Mouse (Mus musculus) CD4-positive helper T cell, adult 2 months (primary cell): ENCODE results near the gene Fam171a2.

Source experiments
- DNase-seq: peaks from one replicate; pipeline ENCODE4 v3.0.0-alpha.2; 2012; ENCODE audit warnings: low read depth, missing footprints, low spot score

Gene Fam171a2

DNA sequence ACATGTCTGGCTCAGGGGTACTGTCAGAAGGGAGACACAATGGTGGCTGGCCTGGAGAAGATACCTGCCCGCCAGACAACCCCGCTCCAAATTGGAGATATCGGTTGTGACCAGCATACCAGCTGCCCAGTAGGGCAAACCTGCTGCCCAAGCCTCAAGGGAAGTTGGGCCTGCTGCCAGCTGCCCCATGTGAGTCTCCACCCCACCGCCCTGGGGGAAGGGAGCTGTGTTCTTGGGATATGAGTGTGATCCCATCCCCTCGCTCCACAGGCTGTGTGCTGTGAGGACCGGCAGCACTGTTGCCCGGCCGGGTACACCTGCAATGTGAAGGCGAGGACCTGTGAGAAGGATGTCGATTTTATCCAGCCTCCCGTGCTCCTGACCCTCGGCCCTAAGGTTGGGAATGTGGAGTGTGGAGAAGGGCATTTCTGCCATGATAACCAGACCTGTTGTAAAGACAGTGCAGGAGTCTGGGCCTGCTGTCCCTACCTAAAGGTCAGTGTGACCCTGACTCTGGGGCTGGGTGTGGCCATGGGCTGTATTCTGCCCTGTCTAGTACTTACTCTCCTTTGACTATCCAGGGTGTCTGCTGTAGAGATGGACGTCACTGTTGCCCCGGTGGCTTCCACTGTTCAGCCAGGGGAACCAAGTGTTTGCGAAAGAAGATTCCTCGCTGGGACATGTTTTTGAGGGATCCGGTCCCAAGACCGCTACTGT lies 11.6 kb downstream of the Fam171a2 start:
- DNase-seq: no peak

DNA sequence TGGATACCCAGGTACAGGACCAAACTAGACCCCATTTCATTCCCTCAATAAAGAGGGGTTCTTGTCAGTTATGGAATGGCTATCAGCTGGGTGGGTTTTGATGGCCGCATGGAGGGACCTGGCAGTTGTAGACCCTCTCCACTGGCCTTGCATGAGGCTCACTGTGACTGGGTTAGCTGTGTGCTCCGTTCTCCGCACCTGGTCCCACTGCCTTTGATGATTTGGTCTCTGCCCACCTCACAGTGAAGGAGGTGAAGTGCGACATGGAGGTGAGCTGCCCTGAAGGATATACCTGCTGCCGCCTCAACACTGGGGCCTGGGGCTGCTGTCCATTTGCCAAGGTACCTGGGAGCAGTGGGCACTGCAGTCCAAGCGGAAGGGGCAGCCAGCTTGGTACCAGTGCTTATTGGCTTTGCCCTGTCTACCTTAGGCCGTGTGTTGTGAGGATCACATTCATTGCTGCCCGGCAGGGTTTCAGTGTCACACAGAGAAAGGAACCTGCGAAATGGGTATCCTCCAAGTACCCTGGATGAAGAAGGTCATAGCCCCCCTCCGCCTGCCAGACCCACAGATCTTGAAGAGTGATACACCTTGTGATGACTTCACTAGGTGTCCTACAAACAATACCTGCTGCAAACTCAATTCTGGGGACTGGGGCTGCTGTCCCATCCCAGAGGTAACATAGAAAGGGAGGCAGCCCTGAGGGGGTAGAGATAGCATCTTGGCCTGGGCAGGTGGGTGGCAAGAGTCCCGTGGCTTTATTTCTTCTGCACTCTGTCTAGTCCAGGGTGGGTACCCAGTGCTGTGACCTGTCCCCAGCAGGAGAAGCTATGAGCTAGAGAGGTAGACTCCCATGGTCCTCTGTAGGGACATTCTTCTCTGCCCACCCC lies 12.4 kb downstream of the Fam171a2 start:
- no peak for DNase-seq

DNA sequence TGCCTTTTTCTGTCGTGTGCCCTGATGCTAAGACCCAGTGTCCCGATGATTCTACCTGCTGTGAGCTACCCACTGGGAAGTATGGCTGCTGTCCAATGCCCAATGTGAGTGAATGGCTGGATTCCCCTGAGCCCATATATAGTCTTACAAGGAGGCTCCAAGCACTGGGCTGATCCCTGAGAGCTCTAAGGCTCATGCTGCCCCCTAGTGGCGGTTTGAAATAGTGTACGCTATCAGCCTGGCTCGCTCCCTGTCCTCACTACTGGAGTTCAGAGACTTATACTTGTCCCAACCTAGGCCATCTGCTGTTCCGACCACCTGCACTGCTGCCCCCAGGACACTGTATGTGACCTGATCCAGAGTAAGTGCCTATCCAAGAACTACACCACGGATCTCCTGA lies 13.1 kb downstream of the Fam171a2 start:
- peak; percentile 77 for DNase-seq

DNA sequence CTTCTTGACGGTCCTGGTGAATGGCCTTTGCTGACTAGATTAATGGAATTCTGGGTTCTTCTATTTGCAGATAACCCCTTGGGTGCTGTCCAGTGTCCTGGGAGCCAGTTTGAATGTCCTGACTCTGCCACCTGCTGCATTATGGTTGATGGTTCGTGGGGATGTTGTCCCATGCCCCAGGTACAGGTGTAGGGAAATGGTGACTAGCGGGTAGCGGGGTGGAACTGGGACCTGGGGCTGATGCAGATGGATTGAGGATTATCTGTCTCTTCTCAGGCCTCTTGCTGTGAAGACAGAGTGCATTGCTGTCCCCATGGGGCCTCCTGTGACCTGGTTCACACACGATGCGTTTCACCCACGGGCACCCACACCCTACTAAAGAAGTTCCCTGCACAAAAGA lies 13.6 kb downstream of the Fam171a2 start:
- no peak for DNase-seq

DNA sequence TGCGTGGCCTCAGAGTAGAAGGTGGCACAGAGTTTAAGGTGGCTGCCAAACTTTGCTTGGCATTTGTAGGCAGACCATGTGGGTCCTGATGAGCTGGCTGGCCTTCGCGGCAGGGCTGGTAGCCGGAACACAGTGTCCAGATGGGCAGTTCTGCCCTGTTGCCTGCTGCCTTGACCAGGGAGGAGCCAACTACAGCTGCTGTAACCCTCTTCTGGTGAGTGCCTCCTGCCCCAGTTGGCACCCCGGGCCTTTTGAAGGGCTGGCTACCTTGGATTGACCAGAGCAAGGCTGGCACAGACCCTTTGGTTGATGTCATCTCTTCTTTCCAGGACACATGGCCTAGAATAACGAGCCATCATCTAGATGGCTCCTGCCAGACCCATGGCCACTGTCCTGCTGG lies 14.6 kb downstream of the Fam171a2 start:
- no peak for DNase-seq

DNA sequence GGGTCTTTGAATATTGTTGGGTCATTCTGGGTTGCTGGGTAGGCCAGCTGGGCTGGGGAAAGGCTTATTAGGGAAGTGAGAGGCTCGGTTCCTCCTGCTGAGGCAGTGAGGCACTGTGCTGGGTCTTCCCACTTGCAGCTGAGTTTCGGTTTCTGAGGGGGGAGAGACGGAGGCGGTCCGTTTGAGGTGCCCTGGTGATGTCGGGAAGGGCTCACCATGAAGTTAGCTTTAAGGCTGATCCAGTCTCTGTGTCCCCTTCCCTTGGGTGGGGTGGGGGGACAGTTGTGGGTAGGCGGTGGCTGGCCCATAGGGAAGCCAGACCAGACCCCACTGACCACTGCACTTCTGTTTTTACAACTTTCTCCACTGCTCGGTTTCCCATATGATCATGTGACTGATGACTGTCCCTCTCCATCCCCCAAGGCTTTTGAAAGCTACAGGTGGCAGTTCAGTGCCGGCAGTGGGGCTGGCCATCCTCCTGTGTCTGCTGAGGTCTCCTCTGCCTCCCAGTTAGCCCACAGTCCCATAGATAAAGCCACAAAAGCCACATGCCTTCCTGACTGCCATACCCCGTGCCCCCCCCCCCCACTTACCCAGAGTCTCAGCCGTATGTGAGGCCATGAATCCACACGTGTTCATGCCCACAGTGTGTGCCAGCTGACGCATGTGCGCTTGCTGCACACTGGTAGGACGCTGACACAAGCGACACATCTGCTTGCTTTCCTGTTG lies 15.2 kb downstream of the Fam171a2 start:
- peak; percentile 59 for DNase-seq

DNA sequence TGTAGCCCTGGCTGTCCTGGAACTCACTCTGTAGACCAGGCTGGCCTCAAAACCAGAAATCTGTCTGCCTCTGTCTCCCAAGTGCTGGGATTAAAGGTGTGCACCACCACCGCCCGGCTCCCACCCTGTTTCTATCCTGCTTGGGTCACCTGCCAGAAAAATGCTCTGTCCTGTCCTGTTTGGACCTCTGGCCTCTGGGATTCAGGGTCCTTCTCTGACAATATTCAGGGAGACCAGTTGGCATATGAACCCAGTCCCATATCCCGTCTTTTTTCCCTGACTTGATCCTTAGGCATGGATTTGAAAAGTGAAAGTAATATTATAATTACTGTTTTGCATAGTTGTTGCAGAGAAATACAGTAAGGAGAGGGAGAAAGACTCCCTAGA lies 15.8 kb downstream of the Fam171a2 start:
- no peak for DNase-seq

DNA sequence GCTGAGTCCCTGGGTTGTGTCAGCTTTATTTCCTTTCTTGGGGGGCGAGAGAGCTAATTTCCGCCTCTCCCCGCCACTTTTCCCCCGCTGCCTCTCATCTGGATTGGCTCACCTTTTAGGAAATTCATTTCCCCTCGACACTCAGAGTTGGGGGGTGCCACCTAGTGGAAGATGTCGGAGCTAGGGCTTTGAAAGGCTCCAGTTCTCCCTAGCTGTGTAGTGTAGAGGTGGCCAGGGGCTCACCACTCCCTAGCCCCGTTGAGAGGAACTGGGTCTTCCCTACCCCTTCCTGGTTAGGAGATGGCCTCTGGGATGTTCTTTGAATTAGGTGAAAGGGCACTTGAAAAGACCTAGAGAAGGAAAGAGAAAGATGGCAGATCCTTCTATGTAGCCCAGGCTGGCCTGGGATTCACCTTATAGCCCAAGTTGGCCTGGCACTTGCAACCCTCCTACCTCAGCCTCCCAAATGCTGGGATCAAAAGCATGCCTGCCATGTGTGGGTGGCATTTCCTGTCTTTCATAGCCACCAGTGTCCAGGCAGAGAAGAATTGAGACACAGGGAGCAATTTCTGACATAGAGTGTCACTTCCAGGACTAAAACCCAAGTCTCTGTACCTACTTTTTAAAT lies 16.4 kb downstream of the Fam171a2 start:
- DNase-seq: peak; percentile 79

DNA sequence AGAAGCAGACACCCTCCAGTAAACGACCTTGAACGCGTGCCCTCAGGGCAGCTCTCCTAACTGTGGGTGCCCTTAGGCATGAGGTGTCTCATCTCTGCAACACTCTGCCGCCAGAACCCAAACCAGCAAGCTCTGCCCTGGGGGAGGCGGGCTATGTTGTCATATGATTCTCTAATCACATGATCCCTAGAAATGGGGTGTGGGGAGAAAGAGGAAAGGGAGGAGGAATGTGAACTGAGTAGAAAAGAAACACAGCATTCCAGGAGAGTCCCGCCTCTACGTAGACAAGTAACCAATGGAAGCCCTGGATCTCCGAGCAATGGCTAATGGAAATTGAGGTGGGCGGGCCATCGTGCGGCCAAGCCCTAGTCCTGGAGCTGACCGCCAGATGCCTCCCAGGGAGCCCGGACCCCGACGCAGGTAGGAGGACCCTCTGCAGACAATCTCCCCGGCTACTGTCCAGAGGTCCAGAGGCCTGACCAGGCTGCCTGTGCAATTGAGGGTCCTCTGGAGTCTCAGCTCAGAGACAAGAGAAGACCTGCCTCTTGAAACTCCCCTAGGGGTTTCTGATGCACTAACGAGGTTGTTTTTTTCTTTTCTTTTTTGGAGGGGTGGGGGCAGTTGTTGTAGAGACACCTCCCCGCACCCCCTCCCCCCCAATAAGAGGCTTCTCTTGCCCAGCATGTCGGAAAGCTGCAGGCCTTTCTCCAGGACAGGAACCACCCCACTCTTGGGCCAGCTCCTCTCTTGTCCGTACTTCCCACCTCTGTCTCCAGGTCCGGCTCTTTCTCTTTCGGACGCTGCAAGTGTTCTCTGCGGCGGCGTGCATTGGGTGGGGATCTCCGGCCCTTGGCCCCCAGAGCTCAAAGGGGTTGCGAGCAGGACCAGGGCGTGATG lies 17.1 kb downstream of the Fam171a2 start, which contains the start of gene Grn:
Gene Grn, plus strand, starts transcription at position 195 of the 897 bp plus-strand sequence.
- DNase-seq: peak; percentile 81

DNA sequence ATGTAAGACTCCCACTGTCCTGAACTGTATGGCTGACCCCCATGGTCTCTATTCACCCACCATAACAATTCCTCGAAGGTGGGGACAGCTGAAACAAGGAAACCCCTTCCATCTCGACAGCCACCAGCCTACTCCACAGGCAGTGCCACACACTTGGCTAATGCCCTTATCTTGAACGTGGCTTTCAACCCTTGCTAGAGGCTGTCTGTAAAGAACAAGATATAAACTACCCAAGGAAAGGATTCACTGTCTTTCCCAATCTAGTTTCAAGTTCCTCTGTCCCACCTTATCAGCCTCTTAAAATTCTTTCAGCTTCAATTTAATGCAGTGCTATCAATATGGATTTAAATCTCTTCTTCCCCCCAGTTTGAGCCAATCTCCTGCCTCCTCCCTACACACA lies 17.9 kb downstream of the Fam171a2 start:
- no peak for DNase-seq

DNA sequence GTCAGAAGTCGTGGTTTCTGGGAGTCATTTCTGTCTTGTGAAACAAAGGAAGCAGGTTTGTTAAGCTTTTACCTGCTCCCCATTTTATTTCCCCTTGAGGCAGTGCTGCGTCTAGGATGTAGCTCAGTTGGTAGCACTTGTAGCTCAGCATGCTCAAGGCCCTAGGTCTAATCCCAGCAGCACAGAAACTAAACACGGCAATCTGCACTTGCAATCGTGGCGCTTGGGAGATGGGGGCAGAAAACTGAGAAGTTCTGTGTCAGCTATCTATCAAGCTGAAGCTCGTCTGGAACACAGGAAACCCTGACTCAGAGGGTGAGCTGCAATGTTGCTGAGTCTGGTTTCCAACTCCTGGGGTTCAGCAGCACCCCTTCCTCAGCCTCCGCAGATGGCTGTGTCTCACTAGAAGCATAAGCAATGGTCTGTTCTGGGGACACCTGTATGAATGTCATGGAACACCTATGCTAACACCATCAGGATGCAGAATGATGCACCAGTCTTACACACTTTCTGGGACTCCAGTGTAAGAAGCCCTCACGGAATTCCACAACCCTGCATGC lies 18.4 kb downstream of the Fam171a2 start:
- no peak for DNase-seq

DNA sequence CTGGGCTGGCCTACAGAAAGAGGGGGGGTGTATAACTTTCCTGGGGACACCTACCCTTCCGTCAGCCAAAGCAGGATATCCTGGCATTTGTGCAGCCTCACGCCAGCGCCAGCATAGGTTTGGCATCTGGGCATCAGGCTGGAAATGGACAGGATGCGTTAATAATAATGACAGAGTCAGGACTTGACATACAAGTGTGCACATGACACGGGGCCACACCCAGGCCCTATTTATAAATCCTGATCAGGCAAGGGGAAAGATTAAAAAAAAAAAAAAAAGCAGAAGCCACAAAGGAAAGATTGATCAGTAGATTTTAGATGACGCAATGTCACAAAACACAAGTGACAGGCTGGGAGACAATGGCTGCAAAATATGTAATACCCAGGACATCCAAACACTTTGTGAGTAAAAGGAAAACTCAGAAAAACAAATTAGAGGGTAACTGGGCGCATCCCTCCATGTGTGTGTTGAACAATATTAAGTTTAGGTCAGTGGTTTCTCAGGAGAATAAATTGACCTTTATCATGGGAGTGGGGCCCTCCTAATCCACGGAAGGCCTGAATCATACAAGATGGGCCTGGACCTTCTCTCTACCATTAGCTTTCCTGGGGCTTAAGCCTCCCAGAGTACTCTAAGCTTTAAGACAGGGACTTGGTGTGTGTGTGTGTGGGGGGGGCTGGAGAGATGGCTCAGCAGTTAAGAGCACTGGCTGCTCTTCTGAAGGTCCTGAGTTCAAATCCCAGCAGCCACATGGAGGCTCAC lies 21.7 kb downstream of the Fam171a2 start:
- DNase-seq: no peak

DNA sequence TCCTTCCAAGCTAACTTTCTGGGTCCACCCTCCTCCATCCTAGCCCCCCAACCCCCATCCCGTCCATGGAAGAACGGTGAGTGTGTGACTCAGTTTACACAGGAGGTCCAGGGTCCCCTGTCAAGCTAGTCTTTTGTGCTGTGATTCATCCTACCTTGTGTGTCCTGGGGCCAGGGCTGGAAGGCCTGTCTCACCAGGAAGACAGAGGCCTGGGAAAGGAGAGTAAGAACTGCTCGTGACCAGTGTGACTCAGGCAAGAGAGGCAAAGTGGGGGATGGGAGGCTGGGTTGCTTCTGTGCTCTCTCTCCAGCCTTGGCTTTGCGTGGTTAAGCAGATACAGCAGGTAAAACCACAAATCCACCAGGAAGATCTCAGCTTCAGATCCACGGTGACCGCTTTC lies 22.8 kb downstream of the Fam171a2 start:
- no peak for DNase-seq

DNA sequence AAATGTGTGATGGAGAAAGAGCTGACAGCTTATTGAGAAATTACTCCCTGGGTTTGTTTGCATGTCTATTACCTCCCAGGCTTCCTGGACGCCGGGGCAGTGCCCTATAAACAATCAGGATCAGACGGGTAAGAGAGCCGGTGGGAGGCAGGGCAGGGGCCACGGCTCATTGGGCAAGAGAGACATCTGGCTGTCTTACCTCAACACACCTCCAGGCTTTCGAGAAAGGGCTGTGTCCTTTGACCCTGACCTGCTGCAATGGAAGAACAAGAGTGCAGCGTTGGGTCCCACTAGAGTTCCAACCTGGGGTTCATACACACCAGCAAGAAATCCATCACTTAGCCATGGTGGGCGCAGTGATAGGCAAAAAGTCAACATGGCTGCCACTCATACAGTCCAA lies 25.9 kb downstream of the Fam171a2 start:
- no peak for DNase-seq

DNA sequence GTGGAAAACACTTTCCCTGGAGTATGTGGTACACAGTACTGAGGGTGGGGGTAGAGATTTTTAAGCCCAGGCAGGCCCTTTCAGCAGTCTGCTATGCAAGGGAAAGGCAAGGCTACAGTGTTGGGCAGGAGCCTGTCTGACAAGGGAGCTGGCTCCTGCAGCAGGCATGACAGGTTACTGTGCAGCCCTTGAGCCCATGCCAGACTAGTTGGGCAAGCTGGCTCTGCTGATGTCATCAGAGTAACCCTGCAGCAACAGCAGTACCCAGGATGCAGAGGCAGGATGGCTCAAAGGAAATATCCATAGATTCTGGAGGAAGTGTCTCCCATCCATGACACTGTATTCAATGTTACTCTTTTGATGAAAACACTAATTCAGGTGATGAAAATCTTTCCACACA lies 28.6 kb downstream of the Fam171a2 start:
- no peak for DNase-seq

DNA sequence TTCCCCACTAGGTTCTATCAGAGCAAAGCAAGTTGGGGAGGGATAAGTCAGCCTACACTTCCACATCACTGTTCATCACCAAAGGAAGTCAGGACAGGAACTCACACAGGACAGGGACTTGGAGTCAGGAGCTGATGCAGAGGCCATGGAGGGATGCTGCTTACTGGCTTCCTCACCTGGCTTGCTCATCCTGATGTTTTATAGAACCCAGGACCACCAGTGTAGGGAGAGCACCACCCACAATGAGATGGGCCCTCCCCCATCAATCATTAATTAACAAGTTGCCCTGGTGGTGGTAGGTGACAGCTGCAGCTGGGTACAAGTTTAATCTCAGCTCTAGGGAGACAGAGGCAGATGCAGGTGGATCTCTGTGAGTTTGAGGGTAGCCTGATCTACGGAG lies 30.3 kb downstream of the Fam171a2 start:
- no peak for DNase-seq

DNA sequence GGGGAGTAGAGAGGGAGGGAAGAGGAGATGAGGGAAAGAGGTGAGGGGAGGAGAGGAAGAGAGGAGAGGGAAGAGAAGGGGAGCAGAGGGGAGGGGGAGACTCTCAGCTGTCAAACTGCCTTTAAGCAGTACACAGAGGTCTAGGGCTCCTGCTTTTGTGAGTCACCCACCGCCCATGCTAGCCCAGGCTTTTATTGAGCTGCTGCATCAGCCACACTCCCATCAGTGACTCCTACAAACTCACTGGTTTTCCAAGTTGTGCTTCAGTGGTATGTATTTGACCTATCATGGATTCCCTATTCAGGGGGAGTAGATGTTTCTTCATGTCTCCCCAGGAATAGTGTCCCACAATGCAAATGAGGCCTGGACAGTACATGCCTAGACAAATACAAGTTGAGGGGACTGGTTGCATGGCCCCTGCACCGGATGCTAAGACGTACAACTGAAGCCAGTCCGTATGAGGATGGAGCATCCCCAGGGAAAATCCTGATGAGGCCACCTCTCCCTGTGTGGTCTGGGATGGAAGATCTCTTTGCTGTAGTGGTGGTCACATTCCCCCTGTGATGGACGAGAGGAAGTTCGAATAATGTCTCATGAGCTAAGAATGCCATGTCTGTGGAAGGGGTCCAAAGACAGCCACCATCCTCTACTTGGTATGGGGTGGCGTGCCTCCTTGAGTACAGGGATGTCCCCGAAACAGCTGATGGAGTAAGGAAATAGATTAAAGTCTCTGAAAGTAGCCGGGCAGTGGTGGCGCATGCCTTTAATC lies 32.3 kb downstream of the Fam171a2 start:
- DNase-seq: no peak

DNA sequence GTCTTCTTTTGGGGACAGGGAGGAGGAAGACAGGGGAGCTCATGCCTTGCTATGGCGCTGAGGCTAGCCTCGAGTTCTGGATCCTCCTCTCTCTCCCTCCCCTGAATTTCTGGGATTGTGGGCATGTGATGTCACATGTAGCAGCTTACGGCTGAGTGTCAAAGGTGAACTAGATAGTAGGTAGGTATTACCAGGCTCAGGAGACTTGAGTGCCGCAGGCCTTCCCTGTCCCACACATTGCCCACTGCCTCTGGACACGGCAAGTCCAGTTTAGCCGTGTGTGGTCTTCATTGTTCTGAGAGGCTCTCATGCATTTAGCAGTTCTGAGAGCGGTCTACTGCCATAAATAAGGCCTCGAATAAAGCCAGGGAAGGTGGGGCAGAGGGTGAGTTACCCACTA lies 34.4 kb downstream of the Fam171a2 start:
- DNase-seq: no peak

DNA sequence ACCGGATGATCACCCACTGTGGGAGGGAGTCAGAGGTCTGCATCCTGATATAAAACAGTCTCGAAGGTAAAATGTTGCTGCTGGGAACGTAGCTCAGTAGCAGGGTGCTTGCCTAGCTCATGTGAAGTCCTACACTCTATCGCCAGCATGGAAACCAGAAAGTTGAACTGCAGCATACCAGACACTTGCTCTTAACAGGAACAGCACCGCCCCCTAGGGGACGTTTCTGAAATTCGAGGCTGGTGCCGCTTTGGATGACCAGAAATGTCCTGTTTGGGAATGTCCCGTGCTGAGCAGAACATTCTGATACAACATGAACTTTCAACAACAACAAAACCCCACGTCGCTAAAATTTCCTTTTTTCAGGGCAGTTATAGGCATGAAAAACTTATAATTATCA lies 35.8 kb downstream of the Fam171a2 start:
- peak; percentile 85 for DNase-seq
